Mouse (Mus musculus) neural tube, embryonic 14.5 days (tissue): ENCODE data around the gene Tnnc2. TPM values are rescaled to one million over a fixed set of nuclear protein-coding genes. Genes with fewer than 3 reads are reported as not detected.

Experiments
- ATAC-seq: fragments of 200-750 bp; cut with Nextera tagmentation; 2 replicates; pipeline ENCODE4 v1.8.0; 2017; ENCODE audit warnings: low read depth, mild to moderate bottlenecking, moderate TSS enrichment, moderate library complexity
- H3K27ac ChIP-seq: fragments of 300-500 bp; sonication (generic); 2 replicates; pipeline ENCODE4 v1.5.1; 2014; ENCODE audit warnings: low read depth, mild to moderate bottlenecking, control low read depth, low read length, moderate library complexity, mixed read lengths
- H3K27me3 ChIP-seq: fragments of 300-500 bp; sonication (generic); 2 replicates; pipeline ENCODE4 v1.6.1; 2014; ENCODE audit warnings: low read length; ENCODE audit not compliant: control insufficient read depth, insufficient read depth
- H3K36me3 ChIP-seq: fragments of 300-500 bp; sonication (generic); 2 replicates; pipeline ENCODE4 v1.6.1; 2014; ENCODE audit warnings: low read length, mixed read lengths; ENCODE audit not compliant: control insufficient read depth, insufficient read depth
- H3K4me1 ChIP-seq: fragments of 300-500 bp; sonication (generic); 2 replicates; pipeline ENCODE4 v1.6.1; 2014; ENCODE audit warnings: low read length; ENCODE audit not compliant: control insufficient read depth, insufficient read depth
- H3K4me2 ChIP-seq: fragments of 300-500 bp; sonication (generic); 2 replicates; pipeline ENCODE4 v1.6.1; 2014; ENCODE audit warnings: mild to moderate bottlenecking, low read depth, low read length, control low read depth
- H3K4me3 ChIP-seq: fragments of 300-500 bp; sonication (generic); 2 replicates; pipeline ENCODE4 v1.5.1; 2014; ENCODE audit warnings: low read depth, low read length, control low read depth, mixed read lengths
- H3K9ac ChIP-seq: fragments of 300-500 bp; sonication (generic); replicated peaks from 2 replicates; pipeline ENCODE4 v1.6.1; 2014; ENCODE audit warnings: low read depth, mild to moderate bottlenecking, control low read depth, low read length, mixed read lengths
- H3K9me3 ChIP-seq: fragments of 300-500 bp; sonication (generic); 2 replicates; pipeline ENCODE4 v1.6.1; 2016; ENCODE audit warnings: low read length; ENCODE audit not compliant: control insufficient read depth
- WGBS: fragments of 180-500 bp; shearing (Covaris S2); extraction: QIAGEN DNeasy Blood & Tissue Kit; methylation state at CpG from one replicate; pipeline ENCODE4 v1.1.7; 2014; 5-methylcytosine and 5-hydroxymethylcytosine counted together
- polyA plus RNA-seq: library from polyadenylated mRNA; unstranded; fragments of >200 nt; fragmentation: Nextera tagmentation; extraction: Ambion mirVana; gene quantifications from 2 replicates; pipeline ENCODE4 v1.2.1, GENCODE M21; 2014

Tnnc2 gene
- polyA plus RNA-seq, 1 experiment from 2014 or later: 6.4 TPM

DNA sequence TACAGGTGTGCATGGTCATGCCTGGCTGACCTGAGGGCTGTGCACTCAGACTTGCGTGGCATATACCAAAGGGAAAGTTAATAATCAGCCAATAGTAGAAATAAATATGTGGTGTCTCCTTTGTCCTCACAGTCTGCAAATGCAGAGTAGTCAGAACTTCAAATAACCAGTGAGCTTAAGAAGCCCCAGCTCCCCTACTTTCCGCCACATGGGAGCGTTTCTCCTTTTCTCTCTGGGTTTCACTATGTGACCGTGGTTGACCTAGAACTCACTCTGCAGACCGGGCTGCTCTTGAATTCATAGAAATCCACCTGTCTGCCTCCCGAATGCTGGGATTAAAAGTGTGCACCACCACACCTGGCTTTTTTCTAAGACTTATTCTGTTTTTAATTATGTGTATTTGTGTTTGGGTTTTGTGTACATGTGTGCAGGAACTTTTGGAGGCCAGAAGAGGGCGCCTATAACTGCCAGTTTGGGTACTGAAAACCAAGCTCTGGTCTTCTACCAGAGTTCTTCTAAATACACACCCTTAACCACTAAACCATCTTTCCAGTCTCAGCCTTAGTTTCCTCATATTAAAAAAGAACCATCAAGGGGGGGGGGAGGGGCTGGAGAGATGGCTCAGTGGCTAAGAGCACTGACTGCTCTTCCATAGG lies 4.3 kb upstream of the Tnnc2 start:
- 82% methylated on average over 7 of the region's 7 CpGs for WGBS
- Histone ChIP-seq H3K9ac (no peak overlapping the region), H3K27ac (no peak overlapping the region), H3K4me3 (no peak overlapping the region), H3K4me2 (no peak overlapping the region), H3K4me1 (no peaks in the 10 kb centered on the region), H3K36me3 (no peaks in the 10 kb centered on the region), H3K9me3 (no peaks in the 10 kb centered on the region), H3K27me3 (no peaks in the 10 kb centered on the region)
- ATAC-seq: no peak

DNA sequence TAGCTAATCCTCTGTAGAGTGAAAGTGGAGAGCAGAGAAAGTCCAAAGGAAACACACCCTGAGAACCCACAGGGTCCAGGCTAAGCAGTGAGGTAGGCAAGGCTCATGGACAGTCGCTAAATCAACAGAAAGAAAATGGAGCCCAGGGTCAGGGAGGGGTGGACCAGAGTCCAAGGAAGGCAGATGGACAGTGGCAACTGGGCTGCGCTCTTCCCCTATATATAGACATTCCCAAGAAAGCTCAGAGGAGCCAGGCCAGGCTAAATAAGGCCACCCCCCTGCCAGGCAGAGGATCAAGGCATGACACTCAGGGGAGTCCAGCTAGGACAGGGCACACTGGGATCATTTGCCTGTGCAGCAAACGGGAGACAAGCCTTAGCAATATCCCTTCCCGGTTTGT lies 2.1 kb upstream of the Tnnc2 start:
- H3K4me1 ChIP-seq: no peaks in the 10 kb centered on the region
- H3K27ac ChIP-seq: no peak overlapping the region
- H3K4me2 ChIP-seq: no peak overlapping the region
- H3K36me3 ChIP-seq: no peaks in the 10 kb centered on the region
- 78% methylated on average over 4 of the region's 4 CpGs for WGBS
- ATAC-seq: no peak
- H3K4me3 ChIP-seq: no peak overlapping the region
- no peaks in the 10 kb centered on the region for H3K9me3 ChIP-seq
- no peaks in the 10 kb centered on the region for H3K27me3 ChIP-seq
- no peak overlapping the region for H3K9ac ChIP-seq

DNA sequence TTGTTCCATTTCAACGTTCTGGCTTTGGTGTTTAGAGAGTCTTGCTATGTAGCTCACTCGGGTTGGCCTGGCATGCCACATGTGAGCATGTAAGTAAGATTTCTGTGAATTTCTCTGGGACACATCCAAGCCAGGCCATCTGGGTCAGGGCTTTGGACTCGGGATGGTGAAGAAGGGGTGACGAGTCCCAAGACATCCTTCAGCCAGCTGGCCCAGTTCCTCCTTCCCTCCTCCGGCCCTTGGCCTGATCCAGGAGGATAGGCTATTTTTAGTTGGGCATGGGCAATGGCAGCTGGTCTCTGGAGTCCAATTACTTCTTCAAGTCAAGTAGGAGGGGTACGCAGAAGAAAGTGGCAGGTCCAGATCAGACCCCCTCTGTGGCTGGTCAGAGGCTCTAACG lies 958 bp downstream of the Tnnc2 start:
- Histone ChIP-seq H3K27me3 (no peaks in the 10 kb centered on the region), H3K4me3 (no peak overlapping the region), H3K36me3 (no peaks in the 10 kb centered on the region), H3K9ac (no peak overlapping the region), H3K27ac (no peak overlapping the region), H3K4me2 (no peak overlapping the region), H3K4me1 (no peaks in the 10 kb centered on the region), H3K9me3 (no peaks in the 10 kb centered on the region)
- WGBS: 87% methylated on average over 7 of the region's 7 CpGs
- ATAC-seq: no peak

DNA sequence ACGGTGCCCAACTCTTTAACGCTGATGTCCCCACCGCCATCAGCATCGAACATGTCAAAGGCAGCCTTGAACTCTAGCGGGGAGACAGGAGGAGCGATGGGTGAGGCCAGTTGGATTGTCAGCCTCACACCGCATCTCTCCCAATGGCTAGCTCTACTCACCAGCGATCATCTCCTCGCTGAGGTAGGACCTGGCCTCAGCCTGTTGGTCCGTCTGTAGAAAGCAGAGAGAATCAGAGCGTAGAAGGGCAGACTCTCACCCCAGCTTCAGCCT lies 1.8 kb downstream of the Tnnc2 start:
- no peaks in the 10 kb centered on the region for H3K27me3 ChIP-seq
- no peaks in the 10 kb centered on the region for H3K36me3 ChIP-seq
- no peak overlapping the region for H3K4me3 ChIP-seq
- no peak overlapping the region for H3K27ac ChIP-seq
- no peaks in the 10 kb centered on the region for H3K4me1 ChIP-seq
- WGBS: 92% methylated on average over 11 of the region's 11 CpGs
- no peaks in the 10 kb centered on the region for H3K9me3 ChIP-seq
- no peak overlapping the region for H3K9ac ChIP-seq
- no peak for ATAC-seq
- no peak overlapping the region for H3K4me2 ChIP-seq

DNA sequence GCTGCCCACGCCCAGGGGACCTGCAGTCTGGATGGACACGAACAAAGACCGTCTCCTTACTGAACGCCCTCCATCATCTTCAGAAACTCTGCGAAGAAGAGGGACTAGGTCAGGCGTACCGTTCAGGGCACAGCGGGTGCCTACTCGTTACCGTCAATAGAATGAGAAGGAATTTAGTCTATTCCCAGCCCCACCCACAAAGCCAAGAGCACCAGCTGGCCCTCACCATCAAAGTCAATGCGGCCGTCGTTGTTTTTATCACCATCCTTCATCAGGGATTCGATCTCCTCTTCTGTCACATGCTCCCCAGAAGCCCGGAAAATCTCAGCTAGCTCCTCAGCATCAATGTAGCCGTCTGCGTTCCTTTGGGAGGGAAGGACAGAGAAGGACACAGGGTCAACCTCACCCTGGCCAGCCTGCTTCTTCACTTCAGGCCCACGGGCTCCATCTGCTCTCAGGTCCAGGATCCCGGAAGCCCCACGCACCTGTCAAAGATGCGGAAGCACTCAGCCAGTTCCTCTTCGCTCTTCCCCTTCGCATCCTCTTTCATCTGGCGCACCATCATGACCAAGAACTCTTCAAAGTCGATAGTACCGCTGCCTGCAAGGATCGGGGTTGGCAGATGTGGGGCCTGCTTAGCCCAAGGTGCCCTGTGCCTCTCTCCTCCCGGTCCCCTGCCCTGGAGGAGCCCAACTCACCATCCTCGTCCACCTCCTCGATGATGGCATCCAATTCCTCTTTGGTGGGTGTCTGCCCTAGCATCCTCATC lies 2.3 kb downstream of the Tnnc2 start:
- no peaks in the 10 kb centered on the region for H3K4me1 ChIP-seq
- no peaks in the 10 kb centered on the region for H3K27me3 ChIP-seq

DNA sequence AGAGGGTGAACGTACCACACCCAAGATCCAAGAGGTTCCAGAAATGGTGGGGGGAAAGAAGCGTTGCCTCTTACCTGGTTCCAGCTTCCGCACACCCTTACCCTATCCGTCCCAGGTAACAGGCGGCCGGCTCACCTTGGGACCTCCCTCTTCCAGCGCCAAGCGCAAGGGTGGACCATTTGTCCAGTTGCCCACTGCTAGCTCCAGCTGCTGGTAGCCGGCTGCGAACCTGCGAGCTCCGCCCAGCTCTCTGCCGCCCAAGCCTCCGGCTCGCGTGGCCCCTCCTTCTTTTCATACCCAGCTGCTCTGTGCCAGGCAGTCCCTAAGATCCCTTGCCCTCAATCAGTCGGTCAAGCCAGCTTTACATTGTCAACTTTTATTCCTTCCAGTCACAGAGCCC lies 3.0 kb downstream of the Tnnc2 start:
- H3K4me2 ChIP-seq: no peak overlapping the region
- 68% methylated on average over 17 of the region's 17 CpGs for WGBS
- ATAC-seq: no peak
- no peaks in the 10 kb centered on the region for H3K4me1 ChIP-seq
- H3K9me3 ChIP-seq: no peaks in the 10 kb centered on the region
- H3K4me3 ChIP-seq: no peak overlapping the region
- H3K9ac ChIP-seq: no peak overlapping the region
- H3K27me3 ChIP-seq: no peaks in the 10 kb centered on the region
- H3K27ac ChIP-seq: no peak overlapping the region
- no peaks in the 10 kb centered on the region for H3K36me3 ChIP-seq

More for the DNA sequence above, 2.3 kb downstream of the Tnnc2 start:
- 85% methylated on average over 30 of the region's 30 CpGs for WGBS
- Histone ChIP-seq H3K4me2 (no peak overlapping the region), H3K4me3 (no peak overlapping the region), H3K27ac (no peak overlapping the region), H3K9me3 (no peaks in the 10 kb centered on the region), H3K9ac (no peak overlapping the region), H3K36me3 (no peaks in the 10 kb centered on the region)
- ATAC-seq: no peak

DNA sequence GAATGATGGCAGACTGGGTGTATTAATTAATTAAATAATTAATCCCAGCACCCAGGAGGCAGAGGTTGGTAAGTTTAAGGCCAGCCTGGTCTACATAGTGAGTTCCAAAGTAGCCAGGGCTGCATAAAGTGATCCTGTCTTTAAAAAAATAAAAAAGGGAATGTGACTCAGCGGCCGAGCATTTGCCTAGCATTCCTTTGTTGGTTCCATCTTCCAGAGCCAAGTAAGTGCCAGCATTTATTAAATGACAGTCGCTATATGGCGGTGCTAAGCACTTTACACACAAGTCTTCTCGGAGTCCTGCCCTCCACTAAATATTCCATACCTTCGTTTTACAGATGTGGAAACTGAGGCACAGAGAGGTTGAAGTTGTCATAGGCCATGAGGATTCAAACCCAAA lies 3.6 kb downstream of the Tnnc2 start:
- Histone ChIP-seq H3K27ac (no peak overlapping the region), H3K4me1 (0 out of 2 replicates have a peak, but pooled peaks cover 2% of the 10 kb centered on the region), H3K27me3 (no peaks in the 10 kb centered on the region), H3K4me3 (no peak overlapping the region), H3K9ac (no peak overlapping the region), H3K4me2 (no peak overlapping the region), H3K36me3 (no peaks in the 10 kb centered on the region), H3K9me3 (no peaks in the 10 kb centered on the region)
- ATAC-seq: no peak
- WGBS: 89% methylated on average over 6 of the region's 6 CpGs

DNA sequence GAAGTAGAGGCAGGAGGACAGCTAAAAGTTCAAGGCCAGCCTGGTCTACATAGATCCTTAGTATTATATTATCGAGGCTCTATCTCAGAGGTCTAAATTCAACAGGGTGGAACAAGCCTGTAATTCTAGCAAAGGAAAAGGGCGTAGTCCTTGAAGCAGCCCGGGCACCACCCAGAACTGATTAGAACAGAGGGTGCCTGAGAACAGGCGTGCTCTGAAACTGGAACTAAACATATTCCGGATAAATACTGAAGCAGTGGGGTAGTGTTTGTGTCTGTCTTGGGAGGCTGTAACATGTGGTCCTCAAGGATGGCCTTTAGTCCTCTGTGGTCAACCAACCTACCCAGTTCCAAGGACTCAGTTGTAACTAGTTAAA lies 5.8 kb downstream of the Tnnc2 start:
- no peak overlapping the region for H3K27ac ChIP-seq
- WGBS: 88% methylated on average over 5 of the region's 5 CpGs

DNA sequence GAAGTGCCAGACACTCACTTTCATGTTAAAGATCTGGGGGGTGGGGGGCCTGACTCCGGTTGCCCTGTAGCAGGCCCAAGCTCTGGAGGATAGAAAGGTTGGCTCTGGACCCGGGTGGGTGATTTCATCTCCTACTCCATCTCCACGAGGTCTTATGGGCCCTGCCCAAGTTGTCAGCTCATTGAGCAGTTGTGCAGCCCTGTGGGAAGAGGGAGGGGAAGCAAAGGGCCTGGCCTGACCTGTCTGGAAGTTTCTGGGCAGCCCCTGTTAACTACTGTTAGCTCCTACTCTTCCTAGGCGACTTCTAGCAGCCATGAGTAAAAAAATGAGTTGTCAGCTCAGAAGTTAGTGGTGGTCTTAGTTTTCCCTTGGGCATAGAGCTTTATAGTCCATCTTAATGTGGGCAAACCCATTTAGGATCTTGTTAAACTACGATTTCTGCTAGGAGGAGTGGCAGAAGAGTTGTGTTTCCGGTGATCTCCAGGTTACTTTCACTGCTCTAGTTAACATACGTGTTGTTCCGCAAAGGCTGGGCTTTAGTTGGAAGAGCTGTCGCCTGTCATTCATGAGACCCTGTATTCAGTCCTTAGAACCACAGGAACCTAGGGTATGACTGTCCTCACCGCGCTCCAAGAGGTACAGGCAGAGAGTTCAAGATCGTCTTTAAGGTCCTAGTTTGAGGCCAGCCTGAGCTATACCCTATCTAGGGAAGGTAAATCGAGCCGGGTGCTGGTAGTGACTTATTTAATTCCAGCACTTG lies 6.4 kb downstream of the Tnnc2 start:
- Histone ChIP-seq H3K27ac (no peak overlapping the region), H3K9me3 (no peaks in the 10 kb centered on the region), H3K9ac (no peak overlapping the region), H3K36me3 (no peaks in the 10 kb centered on the region), H3K4me2 (no peak overlapping the region), H3K4me1 (peaks cover 12% of the 10 kb centered on the region), H3K27me3 (no peaks in the 10 kb centered on the region), H3K4me3 (no peak overlapping the region)
- 79% methylated on average over 14 of the region's 14 CpGs for WGBS
- no peak for ATAC-seq

More for the DNA sequence above, 5.8 kb downstream of the Tnnc2 start:
- Histone ChIP-seq H3K4me3 (no peak overlapping the region), H3K36me3 (no peaks in the 10 kb centered on the region), H3K4me1 (peaks cover 12% of the 10 kb centered on the region), H3K27me3 (no peaks in the 10 kb centered on the region), H3K9ac (no peak overlapping the region), H3K9me3 (no peaks in the 10 kb centered on the region), H3K4me2 (no peak overlapping the region)
- no peak for ATAC-seq
